ENCODE assay signal across 14 mouse cellular contexts in genomic region chr7:6386995-6387394, GRCm38 (mm10). TPM values are rescaled to one million over a fixed set of nuclear protein-coding genes. Genes with fewer than 3 reads are reported as not detected.
DNase-seq lines count a peak whose midpoint lies in the region; ATAC-seq lines count a peak whose summit lies in the region.
"Had no signal": no experiment of that assay in that cellular context is flagged by ENCODE, and none has a peak within 500 bp of the region (broad histone marks: within the 10 kb centered on the region; RNA-seq: fewer than 3 reads in every experiment).

No protein-coding gene starts in this region.

- H3K4me1 ChIP-seq in kidney, embryonic 16.5 days (ENCODE audit: insufficient read depth, low read length) = peaks cover 16% of the 10 kb centered on the region
- peaks cover 13% of the 10 kb centered on the region for H3K4me1 ChIP-seq in limb, embryonic 10.5 days
- H3K4me1 ChIP-seq in hindbrain, embryonic 16.5 days (ENCODE audit: control insufficient read depth, insufficient read depth, low read depth, low read length) = peaks cover 6% of the 10 kb centered on the region

- no peaks in the 10 kb centered on the region for H3K9me3 ChIP-seq in kidney, embryonic 16.5 days (ENCODE audit: low read length)
- no peaks in the 10 kb centered on the region for H3K9me3 ChIP-seq in limb, embryonic 10.5 days (replicated peaks)
- H3K9me3 ChIP-seq in hindbrain, embryonic 16.5 days (ENCODE audit: control insufficient read depth, low read length) = no peaks in the 10 kb centered on the region
- H3K9me3 ChIP-seq: midbrain, embryonic 12.5 days had no signal

- no peak for ATAC-seq in kidney, embryonic 16.5 days (ENCODE audit: low FRiP score, low TSS enrichment)
- ATAC-seq in hindbrain, embryonic 16.5 days = no peak
- ATAC-seq: liver, postnatal 0 days had no signal

- no peak overlapping the region for H3K4me3 ChIP-seq in kidney, embryonic 16.5 days (ENCODE audit: low read length)
- H3K4me3 ChIP-seq in limb, embryonic 10.5 days = no peak overlapping the region
- no peak overlapping the region for H3K4me3 ChIP-seq in hindbrain, embryonic 16.5 days (ENCODE audit: low read length)
- H3K4me3 ChIP-seq: midbrain, embryonic 12.5 days had no signal

- WGBS in kidney, embryonic 16.5 days = 96% methylated on average over 8 of the region's 8 CpGs
- WGBS in limb, embryonic 10.5 days = 94% methylated on average over 8 of the region's 8 CpGs
- WGBS in hindbrain, embryonic 16.5 days = 89% methylated on average over 7 of the region's 8 CpGs

- peak; percentile 17 to 18 for DNase-seq in cerebellum, postnatal 10 days
- DNase-seq in cerebellum, postnatal 14 days = no peak
- peak; percentile 37 for DNase-seq in kidney, postnatal 10 days
- peak; percentile 9 for DNase-seq in urinary bladder, postnatal 14 days (ENCODE audit: low spot score)
- DNase-seq in urinary bladder, postnatal 10 days (ENCODE audit: low spot score) = no peak
- no peak for DNase-seq in limb, embryonic 10.5 days (ENCODE audit: low spot score)
- DNase-seq: liver, postnatal 0 days had no signal

- H3K36me3 ChIP-seq in kidney, embryonic 16.5 days (ENCODE audit: insufficient read depth, low read length) = peaks cover 10% of the 10 kb centered on the region; the same call in 1 of the 2 replicates
- peaks cover 34% of the 10 kb centered on the region for H3K36me3 ChIP-seq in limb, embryonic 10.5 days
- H3K36me3 ChIP-seq in hindbrain, embryonic 16.5 days (ENCODE audit: control insufficient read depth, insufficient read depth, low read length) = peaks cover 14% of the 10 kb centered on the region

- no peaks in the 10 kb centered on the region for H3K27me3 ChIP-seq in kidney, embryonic 16.5 days (ENCODE audit: insufficient read depth, low read length)
- no peaks in the 10 kb centered on the region for H3K27me3 ChIP-seq in limb, embryonic 10.5 days (ENCODE audit: low read depth, poor library complexity, severe bottlenecking)
- H3K27me3 ChIP-seq in hindbrain, embryonic 16.5 days (replicated peaks; ENCODE audit: control insufficient read depth, insufficient read depth, low read length) = no peaks in the 10 kb centered on the region
- H3K27me3 ChIP-seq: midbrain, embryonic 12.5 days had no signal

- H3K27ac ChIP-seq in kidney, embryonic 16.5 days (ENCODE audit: low read length) = no peak overlapping the region
- no peak overlapping the region for H3K27ac ChIP-seq in limb, embryonic 10.5 days
- H3K27ac ChIP-seq in hindbrain, embryonic 16.5 days (ENCODE audit: low read depth, low read length) = no peak overlapping the region
- H3K27ac ChIP-seq: midbrain, embryonic 12.5 days had no signal

- no peak overlapping the region for H3K9ac ChIP-seq in kidney, embryonic 16.5 days (replicated peaks; ENCODE audit: low read length)
- H3K9ac ChIP-seq in hindbrain, embryonic 16.5 days (ENCODE audit: low read depth, low read length) = no peak overlapping the region
- H3K9ac ChIP-seq: liver, postnatal 0 days; midbrain, embryonic 12.5 days had no signal

- H3K4me2 ChIP-seq in kidney, embryonic 16.5 days (replicated peaks; ENCODE audit: low read depth, low read length) = no peak overlapping the region
- H3K4me2 ChIP-seq in hindbrain, embryonic 16.5 days (ENCODE audit: low read length) = no peak overlapping the region
- H3K4me2 ChIP-seq: midbrain, embryonic 12.5 days had no signal

RNA-seq across cellular contexts. Expression of gene Zfp28, which starts 3.9 kb away (rescaled TPM):
- 8.9 and 9.0 TPM in 2 replicates for polyA plus RNA-seq in kidney, embryonic 16.5 days (2015; fragmentation: Nextera tagmentation; extraction: Ambion mirVana)
- 9.2 and 13.9 TPM in 2 replicates for polyA plus RNA-seq in limb, embryonic 10.5 days (2016; fragmentation: Nextera tagmentation; extraction: Ambion mirVana)
- 11.8 and 13.4 TPM in 2 replicates for polyA plus RNA-seq in hindbrain, embryonic 16.5 days (2015; fragmentation: Nextera tagmentation; extraction: Ambion mirVana)

RNA-seq across cellular contexts. Expression of gene Smim17, which starts 11.5 kb away (rescaled TPM):
- polyA plus RNA-seq in kidney, embryonic 16.5 days (2015; fragmentation: Nextera tagmentation; extraction: Ambion mirVana) = 0.35 TPM in 1 of 2 replicates, not detected in the other
- polyA plus RNA-seq in limb, embryonic 10.5 days (2016; fragmentation: Nextera tagmentation; extraction: Ambion mirVana) = 0.09 and 0.34 TPM in 2 replicates
- 7.2 and 9.5 TPM in 2 replicates for polyA plus RNA-seq in hindbrain, embryonic 16.5 days (2015; fragmentation: Nextera tagmentation; extraction: Ambion mirVana)
- polyA plus RNA-seq: heart, embryonic 14.5 days; liver, postnatal 0 days had no signal

RNA-seq across cellular contexts. Expression of gene Gm20715, which starts 23.1 kb away (rescaled TPM):
- polyA plus RNA-seq in kidney, embryonic 16.5 days (2015; fragmentation: Nextera tagmentation; extraction: Ambion mirVana) = not detected in 2 replicates
- polyA plus RNA-seq in limb, embryonic 10.5 days (2016; fragmentation: Nextera tagmentation; extraction: Ambion mirVana) = 0.03 TPM in 1 of 2 replicates, not detected in the other
- polyA plus RNA-seq in hindbrain, embryonic 16.5 days (2015; fragmentation: Nextera tagmentation; extraction: Ambion mirVana) = not detected in 2 replicates
- polyA plus RNA-seq: heart, embryonic 14.5 days; intestine, embryonic 14.5 days; liver, postnatal 0 days; midbrain, embryonic 12.5 days; neural tube, embryonic 11.5 days; stomach, embryonic 16.5 days had no signal

RNA-seq across cellular contexts. Expression of gene Zfp78, which starts 23.9 kb away (rescaled TPM):
- polyA plus RNA-seq in kidney, embryonic 16.5 days (2015; fragmentation: Nextera tagmentation; extraction: Ambion mirVana) = 1.6 and 3.9 TPM in 2 replicates
- polyA plus RNA-seq in limb, embryonic 10.5 days (2016; fragmentation: Nextera tagmentation; extraction: Ambion mirVana) = 1.3 and 1.4 TPM in 2 replicates
- polyA plus RNA-seq in hindbrain, embryonic 16.5 days (2015; fragmentation: Nextera tagmentation; extraction: Ambion mirVana) = 5.7 and 7.1 TPM in 2 replicates

RNA-seq across cellular contexts. Expression of gene Gm3854, which starts 43.4 kb away (rescaled TPM):
- polyA plus RNA-seq in kidney, embryonic 16.5 days (2015; fragmentation: Nextera tagmentation; extraction: Ambion mirVana) = 2.3 TPM in 2 replicates
- 2.6 and 2.8 TPM in 2 replicates for polyA plus RNA-seq in limb, embryonic 10.5 days (2016; fragmentation: Nextera tagmentation; extraction: Ambion mirVana)
- 7.7 and 8.0 TPM in 2 replicates for polyA plus RNA-seq in hindbrain, embryonic 16.5 days (2015; fragmentation: Nextera tagmentation; extraction: Ambion mirVana)

Comparison
In these comparisons a context has a peak if more than half of its experiments do, and no peak if none do; other contexts are left out.
1. DNase-seq: peak in cerebellum, postnatal 10 days (2 of 2), kidney, postnatal 10 days (single experiment) and urinary bladder, postnatal 14 days (single experiment); none in cerebellum, postnatal 14 days (0 of 2), urinary bladder, postnatal 10 days (single experiment) and limb, embryonic 10.5 days (single experiment).